Mouse (Mus musculus) bone marrow macrophage, adult 2 months (primary cell): Measurements from ENCODE around the gene Flna. TPM values are rescaled to one million over a fixed set of nuclear protein-coding genes. Genes with fewer than 3 reads are reported as not detected.

ENCODE experiments used
- H3K27ac ChIP-seq: 2 replicates; pipeline ENCODE4 v1.5.1; 2012; ENCODE audit warnings: low read depth, low read length; ENCODE audit not compliant: insufficient read depth
- H3K4me1 ChIP-seq: 2 replicates; pipeline ENCODE4 v1.6.1; 2012; ENCODE audit warnings: low read length; ENCODE audit not compliant: control insufficient read depth, insufficient read depth
- H3K4me3 ChIP-seq: 2 replicates; pipeline ENCODE4 v1.5.1; 2012; ENCODE audit warnings: mild to moderate bottlenecking, low read length, moderate library complexity; ENCODE audit not compliant: insufficient read depth
- CTCF ChIP-seq: IDR thresholded peaks from 2 replicates; pipeline ENCODE4 v1.5.1; 2012; ENCODE audit warnings: low read depth, mild to moderate bottlenecking, low read length, moderate library complexity
- POLR2A ChIP-seq: IDR thresholded peaks from 2 replicates; pipeline ENCODE4 v1.6.1; 2012; ENCODE audit warnings: mild to moderate bottlenecking, low read depth, low read length, borderline replicate concordance
- polyA plus RNA-seq: library from polyadenylated mRNA; stranded (reverse); fragments of >200 nt; gene quantifications from 2 replicates; pipeline ENCODE4 v1.2.4, GENCODE M21; 2012; ENCODE audit not compliant: missing spikeins, insufficient read depth, insufficient read length

Gene Flna
- polyA plus RNA-seq, 1 experiment, result 442 TPM

DNA sequence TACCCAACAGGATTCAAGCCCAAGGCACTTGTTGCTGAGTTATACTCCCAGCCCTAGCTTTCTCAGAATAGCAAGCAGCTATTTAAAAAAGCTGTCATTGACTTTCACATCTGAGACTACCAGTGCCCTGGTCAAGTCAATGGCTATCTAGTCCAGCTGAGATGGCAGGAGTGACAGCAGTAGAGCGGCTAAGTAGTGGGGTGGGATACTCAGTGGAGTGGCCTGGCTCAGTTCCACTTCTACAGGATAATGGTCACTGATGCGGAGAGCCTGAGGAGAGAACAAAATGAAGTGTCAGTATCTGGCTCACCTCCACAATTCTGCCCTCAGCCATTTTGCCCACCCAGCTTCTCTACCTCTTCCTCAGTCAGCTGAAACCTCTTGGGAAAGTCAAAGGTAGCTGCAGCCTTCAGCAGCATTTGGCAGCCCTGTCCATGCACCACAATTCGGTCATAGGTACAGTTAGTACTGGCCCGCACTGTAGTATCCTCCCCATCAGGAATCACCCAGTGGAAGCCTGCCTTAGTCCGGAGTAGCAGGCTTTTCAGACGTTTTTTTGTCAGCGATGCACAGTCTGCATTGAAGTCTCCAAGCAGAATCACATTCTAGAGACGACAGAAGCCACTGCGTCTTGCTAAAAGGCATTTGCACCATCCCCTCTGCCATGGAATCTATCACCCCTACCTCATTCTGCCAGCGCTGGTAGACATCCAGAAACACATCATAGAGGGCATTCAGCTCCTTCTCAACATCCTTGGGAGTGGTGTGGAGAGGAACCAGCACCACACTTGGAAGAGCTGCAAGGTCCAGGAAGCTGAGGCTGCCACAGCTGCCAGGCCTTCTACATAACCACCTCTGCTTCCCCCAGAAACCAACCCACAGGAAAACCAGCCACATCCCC lies 24.1 kb upstream of the Flna start:
- Histone ChIP-seq H3K4me3 (peak overlapping the region; percentile 10), H3K27ac (peak overlapping the region; percentile 68), H3K4me1 (peaks cover 20% of the 10 kb centered on the region)
- no peak for TF ChIP-seq CTCF

GRCm38 (mm10) chrX:74270902-74271551 lies 21.4 kb upstream of the Flna start:
- H3K4me1 ChIP-seq, result peaks cover 9% of the 10 kb centered on the region
- peak overlapping the region; percentile 90 for H3K4me3 ChIP-seq
- no peak for TF ChIP-seq POLR2A
- TF ChIP-seq CTCF, result no peak
- peak overlapping the region; percentile 96 for H3K27ac ChIP-seq

DNA sequence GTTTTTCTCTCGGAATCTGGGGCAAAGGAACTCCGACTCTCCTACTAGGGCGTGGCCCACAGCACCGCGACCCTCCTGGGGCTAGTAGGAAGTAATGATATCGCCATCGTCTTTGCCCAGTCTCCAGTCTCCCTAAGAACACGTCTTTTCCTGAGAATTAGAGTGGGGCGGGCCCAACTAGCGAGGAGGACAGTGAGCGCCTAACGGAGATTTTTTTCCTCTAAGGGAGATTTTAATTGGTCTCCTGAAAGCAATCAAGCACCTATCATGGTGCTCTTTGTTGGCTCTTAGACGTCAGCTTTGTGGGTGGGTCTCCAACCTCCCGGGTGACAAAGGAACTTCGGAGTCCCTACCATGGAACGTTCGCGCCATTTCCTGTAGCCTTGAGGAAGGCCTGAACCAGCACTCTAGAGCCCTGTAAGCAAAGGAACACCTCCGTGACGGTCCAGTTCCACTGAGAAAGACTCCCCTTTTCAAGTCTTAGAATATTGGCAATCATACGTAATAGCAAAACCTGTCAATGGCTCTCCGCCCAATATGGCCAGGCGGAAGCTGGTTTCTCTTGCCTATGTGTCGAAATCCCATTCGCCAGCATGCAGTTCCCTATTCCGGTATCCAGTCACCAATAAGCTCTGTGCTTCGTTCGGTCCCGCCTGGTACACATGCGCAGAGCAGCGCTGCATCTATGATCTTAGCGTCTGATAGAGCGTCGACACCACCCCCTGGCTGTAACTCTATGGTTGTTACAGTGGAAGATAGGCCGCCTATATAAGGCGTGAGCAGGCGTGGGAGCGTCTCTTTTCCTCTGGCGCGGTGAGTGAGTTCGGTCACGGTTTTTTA lies 20.7 kb upstream of the Flna start, which contains the start of gene Rpl10:
Gene Rpl10 (plus strand): TSS at position 751 of the 840 bp plus-strand sequence.
- Histone ChIP-seq H3K27ac (peak within 1 kb of the TSS; percentile 96), H3K4me3 (peak within 1 kb of the TSS; percentile 90), H3K4me1 (peaks cover 9% of the 10 kb centered on the region)
- TF ChIP-seq CTCF, result no peak
- TF ChIP-seq POLR2A, result no peak

DNA sequence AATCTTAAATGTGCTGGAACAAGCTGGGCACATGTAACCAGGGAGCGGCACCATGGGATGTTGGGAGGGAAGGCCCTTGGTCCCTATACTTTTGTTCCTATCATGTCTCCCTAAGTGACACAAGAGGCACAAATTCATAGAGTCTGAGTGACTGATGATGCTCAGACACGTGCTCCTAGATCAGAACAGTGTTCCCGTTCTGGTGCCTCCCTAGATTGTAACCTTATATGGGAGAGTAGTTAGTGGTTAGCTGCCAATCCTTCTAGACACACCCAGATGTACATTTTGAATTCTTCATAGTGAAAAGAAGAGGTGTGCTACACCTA lies 20.1 kb upstream of the Flna start:
- Histone ChIP-seq H3K4me3 (peak overlapping the region; percentile 48), H3K27ac (peak overlapping the region; percentile 86), H3K4me1 (peaks cover 5% of the 10 kb centered on the region)
- no peak for TF ChIP-seq CTCF
- no peak for TF ChIP-seq POLR2A

DNA sequence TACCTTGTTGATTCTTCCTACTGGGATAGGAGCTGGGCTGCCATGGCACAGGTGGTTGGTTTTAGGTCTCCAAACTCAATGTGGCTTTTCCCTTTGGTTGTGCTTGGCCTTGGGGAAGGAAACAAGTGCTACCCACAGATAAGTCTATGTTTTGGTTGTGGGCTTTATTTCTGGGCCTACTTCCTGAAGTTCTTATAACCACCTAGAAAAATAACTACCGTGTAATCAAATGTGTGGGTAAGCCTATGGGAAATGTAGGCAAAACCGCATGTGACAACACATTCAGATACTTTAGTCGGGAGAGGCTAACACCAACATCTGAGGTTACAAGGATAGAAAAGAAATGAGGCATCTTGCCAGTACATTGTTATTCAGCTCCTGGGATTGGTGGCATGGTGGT lies 8.1 kb upstream of the Flna start:
- no peak for TF ChIP-seq CTCF
- TF ChIP-seq POLR2A, result no peak
- H3K27ac ChIP-seq, result no peak overlapping the region
- H3K4me1 ChIP-seq, result no peaks in the 10 kb centered on the region; the same call in 1 of the 2 replicates
- H3K4me3 ChIP-seq, result no peak overlapping the region

- Histone ChIP-seq H3K4me1 (peaks cover 2% of the 10 kb centered on the region), H3K4me3 (peak overlapping the region; percentile 74), H3K27ac (peak overlapping the region; percentile 63)
- TF ChIP-seq CTCF, result no peak
- no peak for TF ChIP-seq POLR2A
Measured at GRCm38 (mm10) chrX:74254888-74255565, 5.4 kb upstream of the Flna start.

DNA sequence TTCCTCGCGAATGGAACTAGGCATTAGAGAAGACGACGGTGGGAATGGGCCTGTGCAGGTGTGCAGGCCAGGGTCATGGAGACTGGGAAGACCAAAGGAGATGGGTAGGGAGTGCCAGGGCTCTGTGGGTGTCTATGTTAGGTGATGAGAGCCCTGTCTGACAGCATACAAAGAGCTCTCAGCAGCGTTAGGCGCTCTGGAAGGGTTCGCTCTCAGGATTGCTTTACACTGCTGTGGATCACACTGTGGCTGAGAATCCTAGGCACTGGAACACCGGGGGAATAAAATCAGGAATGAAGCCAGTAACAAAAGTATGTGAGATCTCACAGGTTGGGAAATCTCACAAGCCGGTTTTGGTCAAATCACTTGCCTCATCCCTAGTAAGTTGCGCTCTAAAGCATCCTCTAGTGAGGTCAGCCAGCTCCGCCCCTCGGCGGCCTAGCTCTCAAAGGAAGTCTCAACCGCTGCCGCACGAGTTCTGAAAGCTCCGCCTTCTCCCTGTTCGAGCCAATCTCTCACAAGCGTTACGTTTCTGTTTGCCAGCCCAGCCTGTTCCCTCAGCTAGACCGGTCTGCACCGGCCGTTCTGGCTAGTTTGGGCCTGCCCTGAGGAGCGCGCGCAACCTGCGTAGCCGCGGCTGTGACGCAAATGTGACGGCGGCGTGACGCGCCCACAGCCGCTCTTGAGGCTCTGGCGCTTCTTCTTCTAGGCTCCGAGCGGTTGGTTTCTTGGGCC lies 4.7 kb upstream of the Flna start, which contains the start of gene Emd:
Gene Emd (plus strand): TSS at position 535 of the 735 bp plus-strand sequence.
- H3K4me3 ChIP-seq, result peak within 1 kb of the TSS; percentile 74
- no peak for TF ChIP-seq POLR2A

DNA sequence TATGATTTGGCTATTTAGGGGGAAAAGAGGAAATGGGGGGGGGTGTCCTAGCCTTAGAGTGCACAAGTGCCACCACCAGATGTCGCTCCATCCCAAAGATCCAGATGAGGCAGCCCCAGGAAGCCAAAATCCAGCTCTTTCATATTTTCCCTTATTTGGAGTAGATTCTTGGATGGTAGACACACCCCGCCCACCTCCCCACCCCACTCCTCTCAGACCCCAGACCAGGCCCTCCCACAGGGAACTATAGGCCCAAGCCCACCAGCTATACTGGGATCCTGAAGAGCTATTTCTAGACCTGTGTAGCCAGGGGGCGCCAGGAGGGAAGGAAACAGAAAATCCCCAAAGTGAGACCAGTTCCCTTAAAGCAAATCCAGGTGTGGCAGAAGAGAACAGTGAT lies 969 bp downstream of the Flna start:
- peaks cover 13% of the 10 kb centered on the region for H3K4me1 ChIP-seq
- no peak for TF ChIP-seq POLR2A
- TF ChIP-seq CTCF, result peak; percentile 36; the same call in 1 of the 2 replicates
- H3K27ac ChIP-seq, result no peak overlapping the region
- peak overlapping the region; percentile 63 for H3K4me3 ChIP-seq

More for the DNA sequence above, 4.7 kb upstream of the Flna start, which contains the start of gene Emd:
- H3K4me1 ChIP-seq, result peaks cover 4% of the 10 kb centered on the region
- peak within 1 kb of the TSS; percentile 63 for H3K27ac ChIP-seq

DNA sequence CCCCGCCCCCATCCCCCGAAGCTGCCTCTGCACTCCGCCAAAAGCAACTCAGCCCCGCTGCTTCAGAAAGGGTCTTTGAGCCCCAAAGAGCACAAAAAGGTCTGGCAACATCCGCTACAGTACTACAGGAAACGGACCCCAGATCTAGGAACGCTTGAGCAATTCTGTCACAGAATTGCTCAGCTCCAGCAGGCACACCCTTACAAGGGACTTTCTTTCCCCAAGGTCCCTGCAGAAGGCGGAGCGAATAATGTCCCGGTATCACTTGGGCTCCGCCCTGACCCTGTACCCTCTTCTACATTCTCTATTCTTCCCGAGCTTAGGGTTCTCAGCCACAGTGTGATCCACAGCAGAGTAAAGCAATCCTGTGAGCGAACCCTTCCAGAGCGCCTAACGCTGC lies 2.9 kb downstream of the Flna start:
- Histone ChIP-seq H3K4me3 (peak overlapping the region; percentile 67), H3K27ac (peak overlapping the region; percentile 81), H3K4me1 (peaks cover 29% of the 10 kb centered on the region)
- TF ChIP-seq POLR2A, result no peak
